Mouse (Mus musculus) E14TG2a.4 (cell line): ENCODE data around the gene 1700025C18Rik.
A peak's percentile ranks its signal among the peaks of the same experiment; 100 is the strongest.

ENCODE experiments used
- H3K27me3 ChIP-seq: 2 replicates; pipeline ENCODE4 v1.6.1; 2014; ENCODE audit warnings: low read length, control low read depth; ENCODE audit not compliant: insufficient read depth
- H3K36me3 ChIP-seq: 2 replicates; pipeline ENCODE4 v1.6.1; 2014; ENCODE audit warnings: low read length, control low read depth; ENCODE audit not compliant: insufficient read depth
- H3K4me1 ChIP-seq: replicated peaks from 2 replicates; pipeline ENCODE4 v1.6.1; 2014; ENCODE audit warnings: low read depth, low read length, control low read depth
- H3K4me3 ChIP-seq: replicated peaks from 2 replicates; pipeline ENCODE4 v1.5.1; 2014; ENCODE audit warnings: mild to moderate bottlenecking, low read length
- H3K9me3 ChIP-seq: 2 replicates; pipeline ENCODE4 v1.6.1; 2014; ENCODE audit warnings: low read length, control low read depth
- CTCF ChIP-seq: conservative IDR thresholded peaks from 2 replicates; pipeline ENCODE4 v1.5.1; 2014; ENCODE audit warnings: low read length
- NANOG ChIP-seq: IDR thresholded peaks from 2 replicates; pipeline ENCODE4 v1.6.1; 2014; ENCODE audit warnings: borderline replicate concordance, low read length, mixed read lengths
- POU5F1 ChIP-seq: IDR thresholded peaks from 2 replicates; pipeline ENCODE4 v1.6.1; 2014; ENCODE audit warnings: low read length, borderline replicate concordance

1700025C18Rik gene

DNA sequence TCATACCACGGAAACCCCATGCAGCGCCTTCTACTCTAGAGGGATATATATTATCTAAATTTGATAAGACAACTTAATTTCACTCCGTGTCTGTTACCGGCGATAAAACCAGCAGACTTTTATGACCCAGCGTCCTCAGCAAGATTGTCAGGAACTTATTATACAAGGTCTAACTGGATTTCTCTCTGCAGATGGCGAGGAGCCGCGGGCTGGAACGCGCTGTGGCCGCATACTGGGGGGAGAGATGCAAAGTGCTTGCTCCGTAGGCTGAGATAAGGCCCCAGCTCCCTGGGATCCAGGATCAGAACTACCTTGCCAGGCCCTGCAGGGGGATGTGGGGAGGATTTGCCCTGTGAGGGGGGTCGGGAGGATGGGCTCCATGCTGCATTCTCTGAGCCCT lies 1.1 kb downstream of the 1700025C18Rik start:
- TF ChIP-seq NANOG (no peak), CTCF (no peak), POU5F1 (no peak)
- Histone ChIP-seq H3K9me3 (no peaks in the 10 kb centered on the region), H3K4me1 (no peaks in the 10 kb centered on the region), H3K36me3 (no peaks in the 10 kb centered on the region), H3K27me3 (peaks cover 2% of the 10 kb centered on the region; the same call in 1 of the 2 replicates), H3K4me3 (no peak overlapping the region)

DNA sequence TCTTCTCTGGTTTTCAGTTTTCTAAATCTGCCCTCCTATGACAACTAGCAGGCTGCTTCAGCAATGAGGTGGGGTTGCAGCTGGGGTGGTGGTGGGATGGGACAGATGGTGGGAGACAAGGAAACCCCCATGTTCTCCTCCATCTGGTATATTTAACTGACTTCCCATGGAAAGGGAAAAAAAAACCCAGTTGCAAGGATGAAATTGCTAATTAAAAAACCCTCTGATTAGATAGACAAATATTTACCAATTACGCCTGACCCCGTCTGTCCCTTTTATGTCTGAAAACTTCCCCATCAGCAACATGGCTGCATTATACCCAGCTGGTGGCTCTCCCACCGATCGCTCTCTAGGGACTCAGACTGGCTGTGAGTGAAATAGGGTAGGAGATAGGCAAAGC lies 3.9 kb downstream of the 1700025C18Rik start:
- Histone ChIP-seq H3K9me3 (no peaks in the 10 kb centered on the region), H3K36me3 (no peaks in the 10 kb centered on the region), H3K4me3 (no peak overlapping the region), H3K4me1 (no peaks in the 10 kb centered on the region), H3K27me3 (peaks cover under 1% of the 10 kb centered on the region; the same call in 1 of the 2 replicates)
- no peak for TF ChIP-seq POU5F1
- no peak for TF ChIP-seq CTCF
- no peak for TF ChIP-seq NANOG

DNA sequence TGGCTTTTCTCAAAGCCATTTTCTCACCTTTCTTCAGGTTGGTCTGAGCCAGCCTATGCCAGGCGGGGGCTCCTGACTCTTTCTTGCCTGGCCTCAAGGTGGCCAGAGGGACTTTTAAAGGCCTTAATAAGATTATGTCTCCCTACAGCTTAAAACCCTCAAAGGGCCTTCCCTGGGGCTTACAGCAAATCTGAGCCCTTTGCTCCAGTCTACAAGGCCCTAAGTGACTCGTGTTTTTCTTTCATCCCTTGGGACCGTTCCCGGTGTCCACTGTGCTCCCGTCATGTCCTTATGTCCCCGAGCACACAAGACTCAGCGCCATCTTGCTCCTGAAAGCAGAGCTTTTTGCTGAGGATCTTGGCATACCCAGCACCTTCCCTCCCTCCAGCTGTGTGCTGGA lies 9.3 kb downstream of the 1700025C18Rik start:
- Histone ChIP-seq H3K36me3 (no peaks in the 10 kb centered on the region), H3K4me1 (peaks cover 32% of the 10 kb centered on the region), H3K9me3 (no peaks in the 10 kb centered on the region), H3K4me3 (no peak overlapping the region), H3K27me3 (peaks cover 22% of the 10 kb centered on the region)
- TF ChIP-seq NANOG (no peak), CTCF (no peak), POU5F1 (no peak)

DNA sequence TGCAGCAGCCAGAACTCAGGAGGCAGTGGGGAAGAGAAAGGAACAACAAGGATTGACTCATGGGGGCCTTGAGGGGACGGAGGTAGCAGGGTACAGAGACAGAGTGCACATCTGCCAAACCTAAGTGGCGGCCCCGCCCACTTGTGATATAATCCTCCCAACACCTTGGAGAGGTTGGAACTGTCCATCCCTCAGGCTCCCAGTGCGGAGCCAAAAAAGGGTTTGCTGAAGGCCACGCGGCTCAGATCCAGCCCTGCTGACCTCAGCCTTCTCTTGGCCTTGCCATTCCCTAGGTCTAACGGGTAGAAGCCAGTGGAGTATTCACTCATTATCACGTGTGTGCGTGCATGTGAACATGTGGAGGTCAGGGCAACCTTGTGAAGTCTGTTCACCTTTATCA lies 9.9 kb downstream of the 1700025C18Rik start:
- no peaks in the 10 kb centered on the region for H3K9me3 ChIP-seq
- H3K4me3 ChIP-seq, result 0 out of 2 replicates have a peak overlapping the region, but pooled peaks have one; percentile 10
- H3K36me3 ChIP-seq, result no peaks in the 10 kb centered on the region
- TF ChIP-seq POU5F1, result no peak
- TF ChIP-seq NANOG, result no peak
- TF ChIP-seq CTCF, result no peak
- peaks cover 22% of the 10 kb centered on the region for H3K27me3 ChIP-seq
- peaks cover 38% of the 10 kb centered on the region for H3K4me1 ChIP-seq

DNA sequence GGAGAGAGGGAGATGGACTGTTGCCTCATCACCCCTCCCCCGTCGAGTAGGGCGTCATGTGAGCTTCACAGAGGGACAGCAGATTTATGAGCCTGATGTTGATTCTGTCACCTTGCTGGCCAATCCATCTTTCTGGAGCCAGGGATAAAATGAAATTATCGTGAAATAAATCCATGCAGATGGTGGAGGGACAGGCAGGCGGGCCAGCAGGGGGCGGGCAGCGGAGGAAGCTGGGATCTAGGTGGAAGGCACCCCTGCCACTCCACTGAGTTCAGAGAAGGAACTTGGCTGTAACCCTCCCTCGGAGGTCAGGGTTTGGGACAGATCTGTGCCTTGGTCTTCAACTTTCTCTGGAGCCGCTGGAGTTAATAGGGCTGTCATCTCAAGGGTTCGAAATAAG lies 11.9 kb downstream of the 1700025C18Rik start:
- no peaks in the 10 kb centered on the region for H3K36me3 ChIP-seq
- H3K4me1 ChIP-seq, result peaks cover 55% of the 10 kb centered on the region
- TF ChIP-seq CTCF (no peak; the same call in 1 of the 2 replicates), POU5F1 (no peak), NANOG (no peak)
- no peaks in the 10 kb centered on the region for H3K9me3 ChIP-seq
- H3K4me3 ChIP-seq, result no peak overlapping the region
- H3K27me3 ChIP-seq, result peaks cover 27% of the 10 kb centered on the region

DNA sequence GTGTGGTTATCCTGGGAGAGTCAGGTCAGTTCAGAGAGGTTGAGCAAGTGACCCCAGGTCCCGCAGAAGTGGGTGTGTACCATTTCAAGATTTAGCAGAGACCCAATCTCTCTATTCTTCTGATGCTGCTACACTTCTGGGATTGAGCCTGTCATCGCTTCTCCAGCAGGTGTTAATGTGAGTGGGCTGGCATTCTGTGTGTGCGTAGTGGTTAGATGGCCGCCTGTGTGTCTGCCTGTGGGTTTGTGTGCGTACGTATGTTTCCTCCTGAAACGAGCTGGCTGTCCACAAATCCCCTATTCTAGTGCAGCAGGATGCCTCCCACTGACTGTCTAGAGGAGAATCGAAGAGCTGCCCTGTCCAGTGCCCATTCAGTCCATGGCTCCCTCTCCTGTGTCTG lies 12.5 kb downstream of the 1700025C18Rik start:
- TF ChIP-seq NANOG, result no peak
- TF ChIP-seq POU5F1, result no peak
- no peak for TF ChIP-seq CTCF
- H3K4me1 ChIP-seq, result peaks cover 61% of the 10 kb centered on the region

DNA sequence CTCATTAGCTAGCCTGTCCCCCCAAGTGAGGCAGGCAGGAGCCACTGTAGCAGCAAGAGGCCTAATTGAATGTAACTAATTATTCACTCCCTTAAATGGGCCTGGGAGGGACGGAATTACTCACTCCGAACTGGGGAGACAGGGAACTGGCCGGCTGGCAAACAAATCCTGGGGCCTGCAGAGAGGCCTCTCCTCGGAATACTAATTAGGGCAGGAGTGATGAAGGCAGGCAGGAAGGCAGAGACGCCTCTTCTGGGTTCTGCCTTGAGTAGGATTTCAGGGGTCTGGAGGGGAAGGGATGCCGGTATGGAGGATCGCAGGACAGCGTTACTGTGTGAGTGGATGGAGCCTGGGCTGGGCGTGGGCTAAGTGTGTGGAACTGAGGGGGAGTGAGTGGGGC lies 13.5 kb downstream of the 1700025C18Rik start:
- no peak overlapping the region for H3K4me3 ChIP-seq
- TF ChIP-seq CTCF, result no peak
- no peak for TF ChIP-seq NANOG
- TF ChIP-seq POU5F1, result no peak
- H3K4me1 ChIP-seq, result peaks cover 61% of the 10 kb centered on the region
- H3K36me3 ChIP-seq, result no peaks in the 10 kb centered on the region
- no peaks in the 10 kb centered on the region for H3K9me3 ChIP-seq
- H3K27me3 ChIP-seq, result peaks cover 32% of the 10 kb centered on the region

More for the DNA sequence above, 12.5 kb downstream of the 1700025C18Rik start:
- Histone ChIP-seq H3K36me3 (no peaks in the 10 kb centered on the region), H3K4me3 (no peak overlapping the region), H3K9me3 (no peaks in the 10 kb centered on the region), H3K27me3 (peaks cover 30% of the 10 kb centered on the region)

DNA sequence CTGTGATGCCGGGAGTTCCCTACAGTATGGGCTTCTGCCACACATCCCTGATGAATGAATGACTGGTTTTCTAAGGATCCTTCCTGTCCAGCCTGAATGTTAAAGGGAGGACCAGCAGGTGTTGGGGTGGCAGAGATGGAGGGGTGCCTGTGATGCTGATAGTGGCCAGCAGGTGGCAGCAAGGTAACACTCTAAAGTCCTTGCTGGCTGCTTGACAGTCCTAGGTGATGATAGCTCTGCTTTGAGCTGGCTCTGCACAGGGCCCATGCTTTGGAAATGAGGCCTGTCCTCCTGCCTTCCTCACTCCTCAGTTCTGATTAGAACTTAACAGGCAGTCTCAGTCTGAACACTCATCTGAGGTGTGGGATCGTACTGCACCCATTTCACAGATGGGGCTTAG lies 15.6 kb downstream of the 1700025C18Rik start:
- H3K36me3 ChIP-seq, result no peaks in the 10 kb centered on the region
- TF ChIP-seq POU5F1 (no peak), CTCF (peak; percentile 89)
- H3K27me3 ChIP-seq, result peaks cover 30% of the 10 kb centered on the region
- no peaks in the 10 kb centered on the region for H3K9me3 ChIP-seq
- H3K4me1 ChIP-seq, result peaks cover 57% of the 10 kb centered on the region
- no peak overlapping the region for H3K4me3 ChIP-seq
